Mouse (Mus musculus): ENCODE measurements around the gene Cenpf. TPM values are rescaled to one million over a fixed set of nuclear protein-coding genes. Genes with fewer than 3 reads are reported as not detected.
"Not testable (repeated sequence)": the region's sequence is repeated elsewhere in the genome, so short reads cannot be mapped to it uniquely, and the experiment has no call there.

The Cenpf gene
- polyA plus RNA-seq, 1 experiment, result 5.4 TPM

- TF ChIP-seq USF1 (IDR thresholded peaks at IDR 0.05; ENCODE audit: low read depth) (no peak), FOSL1 (IDR thresholded peaks at IDR 0.05; ENCODE audit: insufficient read depth, low read length, poor library complexity, severe bottlenecking) (no peak), CTCF (IDR thresholded peaks at IDR 0.05; ENCODE audit: control insufficient read depth, insufficient read depth, insufficient read length) (no peak), MAX (IDR thresholded peaks at IDR 0.05) (no peak), MYOD1 (IDR thresholded peaks at IDR 0.05; ENCODE audit: control insufficient read depth, insufficient read length, low read depth) (no peak), CEBPB (IDR thresholded peaks at IDR 0.05; ENCODE audit: low read depth) (no peak), MYOG (IDR thresholded peaks at IDR 0.05; ENCODE audit: control insufficient read depth, extremely low read depth, insufficient read length) (no peak)
Measured at GRCm38 (mm10) chr1:189694391-189694790, 6.5 kb upstream of the Cenpf start.

GRCm38 (mm10) chr1:189692442-189692841 lies 4.6 kb upstream of the Cenpf start:
- not testable (repeated sequence) for H3K36me3 ChIP-seq (ENCODE audit: control insufficient read depth, insufficient read depth); H3K79me3 ChIP-seq (ENCODE audit: low read depth); H3K79me2 ChIP-seq (ENCODE audit: control insufficient read depth, insufficient read depth); H3K4me3 ChIP-seq (ENCODE audit: insufficient read depth, poor library complexity, severe bottlenecking); H3ac ChIP-seq (ENCODE audit: control insufficient read depth, insufficient read length, low read depth); H3K27me3 ChIP-seq (ENCODE audit: control insufficient read depth, insufficient read depth, insufficient read length)

More at GRCm38 (mm10) chr1:189694391-189694790, 6.5 kb upstream of the Cenpf start:
- H3K79me3 ChIP-seq (ENCODE audit: low read depth), result no peaks in the 10 kb centered on the region
- H3K36me3 ChIP-seq (ENCODE audit: control insufficient read depth, insufficient read depth), result no peaks in the 10 kb centered on the region
- H3K27me3 ChIP-seq (ENCODE audit: control insufficient read depth, insufficient read depth, insufficient read length), result no peaks in the 10 kb centered on the region
- no peak overlapping the region for H3ac ChIP-seq (ENCODE audit: control insufficient read depth, insufficient read length, low read depth)
- no peaks in the 10 kb centered on the region for H3K79me2 ChIP-seq (ENCODE audit: control insufficient read depth, insufficient read depth)
- H3K4me3 ChIP-seq (ENCODE audit: insufficient read depth, poor library complexity, severe bottlenecking), result no peak overlapping the region

- TF ChIP-seq FOSL1 (IDR thresholded peaks at IDR 0.05; ENCODE audit: insufficient read depth, low read length, poor library complexity, severe bottlenecking) (no peak), MYOG (IDR thresholded peaks at IDR 0.05; ENCODE audit: control insufficient read depth, extremely low read depth, insufficient read length) (no peak), USF1 (IDR thresholded peaks at IDR 0.05; ENCODE audit: low read depth) (no peak), CEBPB (IDR thresholded peaks at IDR 0.05; ENCODE audit: low read depth) (no peak), MAX (IDR thresholded peaks at IDR 0.05) (no peak), MYOD1 (IDR thresholded peaks at IDR 0.05; ENCODE audit: control insufficient read depth, insufficient read length, low read depth) (no peak), CTCF (IDR thresholded peaks at IDR 0.05; ENCODE audit: control insufficient read depth, insufficient read depth, insufficient read length) (no peak)
- Histone ChIP-seq H3K4me3 (ENCODE audit: insufficient read depth, poor library complexity, severe bottlenecking) (no peak overlapping the region), H3K79me3 (ENCODE audit: low read depth) (peaks cover 25% of the 10 kb centered on the region), H3K79me2 (ENCODE audit: control insufficient read depth, insufficient read depth) (peaks cover 38% of the 10 kb centered on the region), H3K27me3 (ENCODE audit: control insufficient read depth, insufficient read depth, insufficient read length) (no peaks in the 10 kb centered on the region), H3K36me3 (ENCODE audit: control insufficient read depth, insufficient read depth) (peaks cover 10% of the 10 kb centered on the region), H3ac (ENCODE audit: control insufficient read depth, insufficient read length, low read depth) (no peak overlapping the region)
Measured at GRCm38 (mm10) chr1:189689050-189689833, 1.4 kb upstream of the Cenpf start.

- Histone ChIP-seq H3K79me2 (ENCODE audit: control insufficient read depth, insufficient read depth) (peaks cover 38% of the 10 kb centered on the region), H3K4me3 (ENCODE audit: insufficient read depth, poor library complexity, severe bottlenecking) (peak overlapping the region; percentile 93), H3K79me3 (ENCODE audit: low read depth) (peaks cover 25% of the 10 kb centered on the region), H3K27me3 (ENCODE audit: control insufficient read depth, insufficient read depth, insufficient read length) (no peaks in the 10 kb centered on the region), H3ac (ENCODE audit: control insufficient read depth, insufficient read length, low read depth) (peak overlapping the region; percentile 41), H3K36me3 (ENCODE audit: control insufficient read depth, insufficient read depth) (peaks cover 19% of the 10 kb centered on the region)
- TF ChIP-seq MYOG (IDR thresholded peaks at IDR 0.05; ENCODE audit: control insufficient read depth, extremely low read depth, insufficient read length) (no peak), FOSL1 (IDR thresholded peaks at IDR 0.05; ENCODE audit: insufficient read depth, low read length, poor library complexity, severe bottlenecking) (no peak), CEBPB (IDR thresholded peaks at IDR 0.05; ENCODE audit: low read depth) (no peak), CTCF (IDR thresholded peaks at IDR 0.05; ENCODE audit: control insufficient read depth, insufficient read depth, insufficient read length) (no peak), USF1 (IDR thresholded peaks at IDR 0.05; ENCODE audit: low read depth) (no peak), MAX (IDR thresholded peaks at IDR 0.05) (no peak), MYOD1 (IDR thresholded peaks at IDR 0.05; ENCODE audit: control insufficient read depth, insufficient read length, low read depth) (no peak)
Measured at GRCm38 (mm10) chr1:189688388-189688750, 483 bp upstream of the Cenpf start.

GRCm38 (mm10) chr1:189686025-189686424 lies 1.9 kb downstream of the Cenpf start:
- Histone ChIP-seq H3K79me3 (ENCODE audit: low read depth) (peaks cover 25% of the 10 kb centered on the region), H3K4me3 (ENCODE audit: insufficient read depth, poor library complexity, severe bottlenecking) (peak overlapping the region; percentile 3), H3K79me2 (ENCODE audit: control insufficient read depth, insufficient read depth) (peaks cover 38% of the 10 kb centered on the region), H3K27me3 (ENCODE audit: control insufficient read depth, insufficient read depth, insufficient read length) (no peaks in the 10 kb centered on the region), H3K36me3 (ENCODE audit: control insufficient read depth, insufficient read depth) (peaks cover 42% of the 10 kb centered on the region), H3ac (ENCODE audit: control insufficient read depth, insufficient read length, low read depth) (no peak overlapping the region)
- TF ChIP-seq FOSL1 (IDR thresholded peaks at IDR 0.05; ENCODE audit: insufficient read depth, low read length, poor library complexity, severe bottlenecking), result no peak

- no peak for TF ChIP-seq MYOD1 (IDR thresholded peaks at IDR 0.05; ENCODE audit: control insufficient read depth, insufficient read length, low read depth)
- Histone ChIP-seq H3K36me3 (ENCODE audit: control insufficient read depth, insufficient read depth) (peaks cover 54% of the 10 kb centered on the region), H3K79me3 (ENCODE audit: low read depth) (peaks cover 25% of the 10 kb centered on the region), H3K27me3 (ENCODE audit: control insufficient read depth, insufficient read depth, insufficient read length) (no peaks in the 10 kb centered on the region), H3K4me3 (ENCODE audit: insufficient read depth, poor library complexity, severe bottlenecking) (no peak overlapping the region), H3ac (ENCODE audit: control insufficient read depth, insufficient read length, low read depth) (no peak overlapping the region), H3K79me2 (ENCODE audit: control insufficient read depth, insufficient read depth) (peaks cover 38% of the 10 kb centered on the region)
Measured at GRCm38 (mm10) chr1:189684786-189685415, 3.0 kb downstream of the Cenpf start.

All from C2C12 (cell line).